Mouse (Mus musculus) testis, adult 2 months (tissue): Measurements from ENCODE around the gene Adtrp. TPM values are rescaled to one million over a fixed set of nuclear protein-coding genes. Genes with fewer than 3 reads are reported as not detected.

Experiments
- H3K27ac ChIP-seq: fragments of 200-500 bp; 2 replicates; pipeline ENCODE4 v1.5.1; 2012; ENCODE audit warnings: low read depth, low read length; ENCODE audit not compliant: control insufficient read depth, insufficient read depth
- H3K27me3 ChIP-seq: fragments of 200-500 bp; 2 replicates; pipeline ENCODE4 v1.6.1; 2012; ENCODE audit warnings: mild to moderate bottlenecking, low read length, moderate library complexity; ENCODE audit not compliant: control insufficient read depth, insufficient read depth
- H3K36me3 ChIP-seq: fragments of 200-500 bp; 2 replicates; pipeline ENCODE4 v1.6.1; 2012; ENCODE audit warnings: mild to moderate bottlenecking, low read length; ENCODE audit not compliant: control insufficient read depth, insufficient read depth
- H3K4me1 ChIP-seq: fragments of 200-500 bp; 2 replicates; pipeline ENCODE4 v1.6.1; 2012; ENCODE audit warnings: low read length; ENCODE audit not compliant: control insufficient read depth, insufficient read depth
- H3K4me3 ChIP-seq: fragments of 200-500 bp; 2 replicates; pipeline ENCODE4 v1.5.1; 2012; ENCODE audit warnings: low read depth, mild to moderate bottlenecking, low read length, moderate library complexity, mixed read lengths; ENCODE audit not compliant: control insufficient read depth
- CTCF ChIP-seq: fragments of 200-500 bp; IDR thresholded peaks from 2 replicates; pipeline ENCODE4 v1.5.1; 2012; ENCODE audit warnings: low read depth, mild to moderate bottlenecking, inconsistent platforms, low read length, moderate library complexity; ENCODE audit not compliant: control insufficient read depth, insufficient read depth, insufficient replicate concordance
- POLR2A ChIP-seq: fragments of 200-500 bp; IDR thresholded peaks from 2 replicates; pipeline ENCODE4 v1.6.1; 2012; ENCODE audit warnings: low read depth, mild to moderate bottlenecking, inconsistent platforms, low read length, moderate library complexity; ENCODE audit not compliant: control insufficient read depth
- polyA plus RNA-seq: library from polyadenylated mRNA; depleted of rRNA; stranded (reverse); fragments of >200 nt; gene quantifications from 2 replicates; pipeline ENCODE4 v1.2.3, GENCODE M21; 2012

Gene Adtrp
- polyA plus RNA-seq, 1 experiment, result 57.1 TPM

DNA sequence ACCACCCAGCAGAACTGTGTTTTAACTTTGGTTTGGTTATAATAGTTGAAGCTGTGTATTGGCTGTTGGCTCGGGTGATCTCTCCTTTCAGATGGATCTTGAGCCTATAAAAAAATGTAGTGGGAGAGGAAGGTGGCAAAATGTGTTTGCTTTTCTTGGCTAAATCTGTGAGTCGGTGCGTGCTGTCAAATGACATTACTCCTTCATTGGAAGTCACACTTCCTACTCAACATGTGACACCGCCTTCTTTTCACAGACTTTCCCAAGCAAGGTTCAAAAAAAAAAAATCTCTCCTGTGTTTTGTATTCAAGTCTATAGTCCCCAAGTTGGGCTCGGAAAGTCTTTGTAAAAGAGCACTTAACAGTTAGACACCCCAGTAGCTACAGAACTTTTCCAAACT, 19.9 kb downstream of the Adtrp start:
- Histone ChIP-seq H3K4me3 (peak overlapping the region; percentile 82), H3K4me1 (no peaks in the 10 kb centered on the region), H3K36me3 (no peaks in the 10 kb centered on the region), H3K27me3 (no peaks in the 10 kb centered on the region), H3K27ac (no peak overlapping the region)
- TF ChIP-seq POLR2A (no peak), CTCF (no peak)

DNA sequence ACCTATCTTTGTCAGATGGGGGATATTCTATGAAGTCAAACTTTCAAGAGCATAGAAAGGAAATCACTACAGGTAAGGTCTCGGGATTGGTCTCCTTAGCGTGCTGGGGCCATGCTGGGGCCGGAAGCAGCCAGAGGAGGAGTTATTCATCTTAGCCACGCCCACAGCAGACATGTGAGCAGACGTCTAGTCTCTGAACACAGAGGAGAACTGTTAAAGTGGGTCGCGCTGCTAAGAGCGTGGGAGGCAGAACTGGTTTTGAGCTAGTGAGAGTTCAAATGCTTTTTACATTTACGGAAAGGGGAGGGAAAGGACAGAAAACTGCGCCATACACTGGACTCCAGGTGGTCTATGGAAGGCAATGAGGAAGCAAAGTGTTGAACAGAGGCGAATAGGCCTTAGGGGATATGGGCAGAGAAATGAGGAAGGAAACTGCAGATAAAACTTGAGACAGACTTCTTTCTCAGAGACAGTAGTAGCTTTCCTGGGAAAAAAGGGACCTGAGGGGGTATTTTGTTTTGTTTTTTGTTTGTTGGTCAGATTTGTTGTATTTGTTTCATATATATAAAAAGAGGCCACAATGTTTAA, 22.0 kb downstream of the Adtrp start:
- Histone ChIP-seq H3K27me3 (no peaks in the 10 kb centered on the region), H3K4me1 (no peaks in the 10 kb centered on the region), H3K4me3 (peak overlapping the region; percentile 1; the same call in 1 of the 2 replicates), H3K27ac (no peak overlapping the region), H3K36me3 (no peaks in the 10 kb centered on the region)
- TF ChIP-seq CTCF (no peak), POLR2A (no peak)

DNA sequence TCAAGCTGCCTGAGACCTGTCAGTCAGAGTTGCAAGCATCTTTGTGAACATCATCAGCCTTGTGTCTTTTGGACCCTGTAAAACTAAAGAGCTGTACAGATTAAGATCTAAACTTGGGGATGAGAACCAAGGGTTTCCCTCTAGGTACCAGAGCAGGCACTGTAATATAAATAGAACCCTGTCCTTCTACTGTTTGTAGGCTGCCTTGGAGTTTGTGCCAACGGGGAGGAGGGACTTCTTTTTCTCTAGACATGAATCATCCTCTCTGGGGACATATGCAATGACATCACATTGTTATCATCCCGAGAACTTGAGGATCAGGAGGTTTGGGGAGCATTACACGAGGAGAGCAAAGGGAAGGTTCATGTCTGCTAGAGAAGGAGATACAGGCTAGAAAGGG, 24.4 kb downstream of the Adtrp start:
- Histone ChIP-seq H3K36me3 (no peaks in the 10 kb centered on the region), H3K4me3 (no peak overlapping the region), H3K27me3 (no peaks in the 10 kb centered on the region), H3K27ac (no peak overlapping the region), H3K4me1 (no peaks in the 10 kb centered on the region)
- TF ChIP-seq POLR2A (no peak), CTCF (no peak)

DNA sequence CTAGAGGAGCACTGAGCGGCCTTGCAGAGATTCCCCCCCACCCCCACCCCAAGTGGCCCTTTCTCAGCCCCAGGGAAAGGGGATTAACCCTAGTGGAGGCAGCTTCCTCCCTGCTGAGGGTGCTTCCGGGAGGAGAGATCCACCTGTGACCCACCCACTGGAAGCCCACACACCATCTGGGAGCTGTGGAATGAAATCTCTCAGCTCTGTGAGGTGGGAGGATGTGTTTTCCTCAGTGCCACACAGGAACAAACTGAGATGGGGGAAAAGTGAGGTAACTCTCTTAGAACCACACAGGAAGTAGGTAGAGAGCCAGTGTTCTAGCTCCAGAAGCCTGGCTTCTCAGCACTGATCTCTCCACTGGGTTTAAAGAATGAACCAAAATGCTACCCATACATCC, 24.9 kb downstream of the Adtrp start:
- no peak for TF ChIP-seq POLR2A
- no peak for TF ChIP-seq CTCF
- H3K4me3 ChIP-seq, result no peak overlapping the region
- H3K27ac ChIP-seq, result no peak overlapping the region
- H3K27me3 ChIP-seq, result no peaks in the 10 kb centered on the region
- no peaks in the 10 kb centered on the region for H3K36me3 ChIP-seq
- no peaks in the 10 kb centered on the region for H3K4me1 ChIP-seq

DNA sequence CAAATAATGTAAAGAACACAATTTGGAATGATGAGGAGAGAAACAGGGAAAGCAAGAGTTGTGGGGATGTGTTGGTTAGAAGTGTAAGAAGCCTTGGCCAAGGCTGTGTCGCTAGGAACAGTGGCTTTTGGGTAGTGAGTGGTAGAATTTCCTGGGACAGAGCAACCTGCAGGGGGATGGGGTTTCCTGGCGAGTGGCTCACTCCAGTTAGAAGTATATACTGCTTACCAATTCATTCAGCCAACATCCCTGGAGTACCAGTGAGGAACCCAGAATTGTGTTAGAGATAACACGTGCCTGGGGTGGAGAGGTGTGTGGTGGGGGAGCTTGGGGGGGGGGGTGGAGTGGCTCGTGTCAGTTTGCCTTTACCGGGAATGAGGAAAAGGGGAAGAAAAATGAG, 25.4 kb downstream of the Adtrp start:
- H3K4me1 ChIP-seq, result no peaks in the 10 kb centered on the region
- TF ChIP-seq POLR2A (no peak), CTCF (no peak)

DNA sequence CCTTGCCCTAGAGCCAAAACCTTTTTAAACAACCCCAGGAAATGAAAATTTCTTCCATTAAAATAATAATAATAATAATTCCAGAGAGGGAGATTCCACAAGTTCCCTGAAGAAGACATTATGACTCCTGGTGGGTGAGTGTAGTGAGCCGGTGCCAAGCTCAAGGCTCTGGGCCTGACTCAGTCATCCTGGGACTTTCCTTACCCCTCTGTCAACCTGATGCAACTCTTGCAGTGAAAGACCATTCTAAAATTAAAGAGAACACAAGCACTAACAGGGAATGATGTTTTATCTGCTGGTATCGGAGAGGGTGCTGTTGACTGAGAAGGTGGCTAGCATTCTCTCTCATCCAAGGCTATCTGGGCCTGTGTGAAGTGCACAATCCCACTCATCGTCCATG, 26.5 kb downstream of the Adtrp start:
- H3K27ac ChIP-seq, result no peak overlapping the region
- no peak overlapping the region for H3K4me3 ChIP-seq
- H3K36me3 ChIP-seq, result no peaks in the 10 kb centered on the region
- no peak for TF ChIP-seq POLR2A
- no peak for TF ChIP-seq CTCF
- H3K27me3 ChIP-seq, result no peaks in the 10 kb centered on the region
- no peaks in the 10 kb centered on the region for H3K4me1 ChIP-seq

More for the DNA sequence above, 25.4 kb downstream of the Adtrp start:
- H3K4me3 ChIP-seq, result no peak overlapping the region
- no peak overlapping the region for H3K27ac ChIP-seq
- H3K27me3 ChIP-seq, result no peaks in the 10 kb centered on the region
- H3K36me3 ChIP-seq, result no peaks in the 10 kb centered on the region

DNA sequence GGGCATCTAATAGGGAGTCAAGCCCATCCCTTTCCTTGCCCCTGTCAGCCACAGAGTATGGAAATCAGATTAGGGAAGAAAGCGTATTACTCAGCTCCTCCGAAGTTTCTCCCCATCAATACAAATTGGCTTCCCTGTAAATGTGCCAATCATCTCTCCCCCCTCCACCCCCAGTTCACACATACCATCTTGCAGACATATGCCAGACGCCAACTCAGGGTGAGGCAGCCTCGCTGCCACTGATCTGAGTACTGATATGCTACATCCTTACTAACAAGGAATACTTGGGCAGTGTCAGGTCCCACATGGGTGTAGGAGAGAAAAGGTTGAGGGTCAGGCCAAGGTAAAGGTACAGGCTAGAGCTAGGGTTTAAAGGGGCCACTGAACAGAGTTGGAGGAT, 27.6 kb downstream of the Adtrp start:
- Histone ChIP-seq H3K27ac (no peak overlapping the region), H3K27me3 (no peaks in the 10 kb centered on the region), H3K36me3 (no peaks in the 10 kb centered on the region), H3K4me1 (no peaks in the 10 kb centered on the region), H3K4me3 (no peak overlapping the region)
- TF ChIP-seq POLR2A, result no peak
- TF ChIP-seq CTCF, result no peak

DNA sequence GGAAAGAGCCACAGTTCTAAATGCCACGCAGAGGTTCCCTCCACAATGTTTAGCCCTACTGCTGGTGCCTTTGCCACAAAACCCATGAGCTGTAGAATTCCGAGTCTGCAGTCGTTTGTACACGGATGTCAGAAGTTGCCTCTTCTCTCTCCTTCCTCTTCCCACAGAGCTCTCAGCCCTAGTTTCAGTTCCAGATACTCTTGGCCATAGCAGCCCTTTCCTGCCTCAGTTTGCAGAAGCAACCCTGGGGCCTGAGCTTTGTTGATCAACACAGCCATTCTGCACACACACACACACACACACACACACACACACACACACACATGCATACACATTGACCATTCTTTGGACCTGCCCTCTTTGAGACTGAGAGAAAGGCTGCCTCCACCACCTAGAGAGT, 28.0 kb downstream of the Adtrp start:
- Histone ChIP-seq H3K27me3 (no peaks in the 10 kb centered on the region), H3K4me1 (no peaks in the 10 kb centered on the region), H3K27ac (no peak overlapping the region), H3K36me3 (no peaks in the 10 kb centered on the region), H3K4me3 (no peak overlapping the region)
- no peak for TF ChIP-seq POLR2A
- no peak for TF ChIP-seq CTCF
